Mouse (Mus musculus): ENCODE results near the gene Plekha4. TPM values are rescaled to one million over a fixed set of nuclear protein-coding genes. Genes with fewer than 3 reads are reported as not detected.
A peak's percentile ranks its signal among the peaks of the same experiment; 100 is the strongest.
"Not testable (repeated sequence)": the region's sequence is repeated elsewhere in the genome, so short reads cannot be mapped to it uniquely, and the experiment has no call there.

Plekha4 gene
- polyA plus RNA-seq, 1 experiment from 2014 or later = 0.80 TPM

GRCm38 (mm10) chr7:45515436-45515835 is 10.7 kb upstream of the Plekha4 start:
- no peak overlapping the region for H3K9ac ChIP-seq (ENCODE audit: low read depth, low read length)
- no peaks in the 10 kb centered on the region for H3K9me3 ChIP-seq (ENCODE audit: control insufficient read depth)
- H3K36me3 ChIP-seq (ENCODE audit: control insufficient read depth, insufficient read depth) = no peaks in the 10 kb centered on the region
- no peak overlapping the region for H3K27ac ChIP-seq (ENCODE audit: low read depth, low read length)
- 28% methylated on average over 16 of the region's 16 CpGs for WGBS
- H3K4me2 ChIP-seq (replicated peaks; ENCODE audit: low read depth) = 0 out of 2 replicates have a peak overlapping the region, but pooled peaks have one; percentile 21
- no peaks in the 10 kb centered on the region for H3K4me1 ChIP-seq (replicated peaks; ENCODE audit: control insufficient read depth, insufficient read depth, low read length)
- ATAC-seq = no peak
- no peak for TF ChIP-seq CTCF (IDR thresholded peaks at IDR 0.05; ENCODE audit: low read depth)
- no peaks in the 10 kb centered on the region for H3K27me3 ChIP-seq (replicated peaks; ENCODE audit: control insufficient read depth, insufficient read depth, low read length)
- no peak overlapping the region for H3K4me3 ChIP-seq (ENCODE audit: low read depth, low read length)

DNA sequence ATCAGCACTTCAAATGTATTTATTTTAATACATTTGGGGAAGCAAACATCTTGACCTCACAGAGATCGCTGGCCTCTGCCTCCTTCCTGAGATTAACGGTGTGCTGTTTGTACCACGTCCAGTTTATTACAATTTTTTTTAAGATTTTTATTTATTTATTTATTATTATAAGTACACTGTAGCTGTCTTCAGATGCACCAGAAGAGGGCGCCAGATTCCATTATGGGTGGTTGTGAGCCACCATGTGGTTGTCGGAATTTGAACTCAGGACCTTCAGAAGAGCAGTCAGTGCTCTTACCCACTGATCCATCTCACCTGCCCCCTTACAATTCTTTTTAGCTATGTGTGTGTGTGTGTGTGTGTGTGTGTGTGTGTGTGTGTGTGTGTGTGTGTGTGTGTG is 9.3 kb upstream of the Plekha4 start:
- not testable (repeated sequence) for ATAC-seq

GRCm38 (mm10) chr7:45518618-45519017 is 7.5 kb upstream of the Plekha4 start:
- no peak for TF ChIP-seq CTCF (IDR thresholded peaks at IDR 0.05; ENCODE audit: low read depth)
- Histone ChIP-seq H3K4me1 (replicated peaks; ENCODE audit: control insufficient read depth, insufficient read depth, low read length) (0 out of 2 replicates have a peak, but pooled peaks cover 2% of the 10 kb centered on the region), H3K27ac (ENCODE audit: low read depth, low read length) (no peak overlapping the region), H3K27me3 (replicated peaks; ENCODE audit: control insufficient read depth, insufficient read depth, low read length) (no peaks in the 10 kb centered on the region), H3K4me2 (replicated peaks; ENCODE audit: low read depth) (no peak overlapping the region), H3K9ac (ENCODE audit: low read depth, low read length) (no peak overlapping the region), H3K4me3 (ENCODE audit: low read depth, low read length) (no peak overlapping the region), H3K36me3 (ENCODE audit: control insufficient read depth, insufficient read depth) (peaks cover 5% of the 10 kb centered on the region; the same call in 1 of the 2 replicates), H3K9me3 (ENCODE audit: control insufficient read depth) (no peaks in the 10 kb centered on the region)
- ATAC-seq = no peak
- 94% methylated on average over 16 of the region's 16 CpGs for WGBS

More for the DNA sequence above, 9.3 kb upstream of the Plekha4 start:
- TF ChIP-seq CTCF (IDR thresholded peaks at IDR 0.05; ENCODE audit: low read depth) = peak; percentile 52
- H3K4me2 ChIP-seq (replicated peaks; ENCODE audit: low read depth); H3K4me1 ChIP-seq (replicated peaks; ENCODE audit: control insufficient read depth, insufficient read depth, low read length); H3K27me3 ChIP-seq (replicated peaks; ENCODE audit: control insufficient read depth, insufficient read depth, low read length); H3K4me3 ChIP-seq (ENCODE audit: low read depth, low read length); H3K27ac ChIP-seq (ENCODE audit: low read depth, low read length); H3K36me3 ChIP-seq (ENCODE audit: control insufficient read depth, insufficient read depth); H3K9ac ChIP-seq (ENCODE audit: low read depth, low read length); H3K9me3 ChIP-seq (ENCODE audit: control insufficient read depth): not testable (repeated sequence)
- 68% methylated on average over 5 of the region's 5 CpGs for WGBS

DNA sequence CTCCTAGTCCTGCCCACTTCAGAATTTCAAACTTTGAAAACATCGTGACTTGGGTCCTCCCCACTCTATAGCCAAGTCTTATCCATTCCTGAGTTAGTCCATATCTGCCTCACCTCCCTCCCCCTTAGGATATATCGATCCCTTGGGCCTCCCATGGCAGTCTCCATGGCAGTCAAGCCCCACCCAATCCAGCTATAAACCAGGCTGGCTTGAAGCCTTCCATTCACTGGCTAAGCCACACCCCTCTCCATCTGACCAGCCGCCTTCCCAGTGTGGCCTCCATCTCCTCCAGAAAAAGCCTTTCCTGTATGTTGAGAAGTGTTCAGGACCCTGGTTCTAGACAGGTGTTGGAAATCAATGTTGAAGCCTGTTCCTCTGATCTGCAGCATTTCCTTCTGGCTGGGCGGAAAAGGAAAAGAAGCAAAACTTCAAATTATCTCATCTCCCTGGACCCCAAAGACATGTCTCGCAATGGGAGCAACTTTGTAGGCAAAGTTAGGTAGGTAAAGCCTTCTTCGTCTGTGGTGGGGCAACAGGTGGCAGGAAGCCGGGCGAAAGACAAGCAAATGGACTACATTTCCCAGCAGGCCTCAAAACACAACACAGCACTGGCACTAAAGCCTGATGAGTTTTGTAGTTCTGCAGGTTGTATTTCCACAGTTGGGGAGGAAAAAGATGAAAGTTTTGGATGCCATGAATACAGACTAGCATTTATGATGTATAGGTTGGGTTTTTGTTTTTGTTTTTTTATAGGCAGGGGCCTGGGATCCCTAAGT is 6.6 kb upstream of the Plekha4 start:
- WGBS = 51% methylated on average over 8 of the region's 8 CpGs
- peak; percentile 57 for ATAC-seq
- H3K27ac ChIP-seq (ENCODE audit: low read depth, low read length) = no peak overlapping the region
- H3K9me3 ChIP-seq (ENCODE audit: control insufficient read depth) = no peaks in the 10 kb centered on the region
- 0 out of 2 replicates have a peak, but pooled peaks cover 3% of the 10 kb centered on the region for H3K4me1 ChIP-seq (replicated peaks; ENCODE audit: control insufficient read depth, insufficient read depth, low read length)
- H3K9ac ChIP-seq (ENCODE audit: low read depth, low read length) = no peak overlapping the region
- H3K36me3 ChIP-seq (ENCODE audit: control insufficient read depth, insufficient read depth) = peaks cover 8% of the 10 kb centered on the region; the same call in 1 of the 2 replicates
- no peak overlapping the region for H3K4me3 ChIP-seq (ENCODE audit: low read depth, low read length)
- peak overlapping the region; percentile 18 for H3K4me2 ChIP-seq (replicated peaks; ENCODE audit: low read depth)
- no peak for TF ChIP-seq CTCF (IDR thresholded peaks at IDR 0.05; ENCODE audit: low read depth)
- H3K27me3 ChIP-seq (replicated peaks; ENCODE audit: control insufficient read depth, insufficient read depth, low read length) = no peaks in the 10 kb centered on the region

GRCm38 (mm10) chr7:45520605-45521004 is 5.5 kb upstream of the Plekha4 start:
- Histone ChIP-seq H3K4me3 (ENCODE audit: low read depth, low read length) (no peak overlapping the region), H3K9ac (ENCODE audit: low read depth, low read length) (no peak overlapping the region), H3K4me1 (replicated peaks; ENCODE audit: control insufficient read depth, insufficient read depth, low read length) (peaks cover 8% of the 10 kb centered on the region), H3K27me3 (replicated peaks; ENCODE audit: control insufficient read depth, insufficient read depth, low read length) (no peaks in the 10 kb centered on the region), H3K36me3 (ENCODE audit: control insufficient read depth, insufficient read depth) (peaks cover 8% of the 10 kb centered on the region; the same call in 1 of the 2 replicates), H3K9me3 (ENCODE audit: control insufficient read depth) (no peaks in the 10 kb centered on the region), H3K27ac (ENCODE audit: low read depth, low read length) (no peak overlapping the region), H3K4me2 (replicated peaks; ENCODE audit: low read depth) (no peak overlapping the region)
- no peak for ATAC-seq
- no peak for TF ChIP-seq CTCF (IDR thresholded peaks at IDR 0.05; ENCODE audit: low read depth)
- WGBS = 89% methylated on average over 7 of the region's 7 CpGs

- Histone ChIP-seq H3K4me3 (ENCODE audit: low read depth, low read length) (peak overlapping the region; percentile 51), H3K4me2 (replicated peaks; ENCODE audit: low read depth) (peak overlapping the region; percentile 71), H3K9ac (ENCODE audit: low read depth, low read length) (peak overlapping the region; percentile 60), H3K27me3 (replicated peaks; ENCODE audit: control insufficient read depth, insufficient read depth, low read length) (no peaks in the 10 kb centered on the region), H3K36me3 (ENCODE audit: control insufficient read depth, insufficient read depth) (peaks cover 8% of the 10 kb centered on the region; the same call in 1 of the 2 replicates), H3K4me1 (replicated peaks; ENCODE audit: control insufficient read depth, insufficient read depth, low read length) (peaks cover 8% of the 10 kb centered on the region), H3K27ac (ENCODE audit: low read depth, low read length) (peak overlapping the region; percentile 74), H3K9me3 (ENCODE audit: control insufficient read depth) (no peaks in the 10 kb centered on the region)
- WGBS = under 1% methylated on average over 28 of the region's 28 CpGs
- no peak; the same call in 1 of the 2 replicates for ATAC-seq
- TF ChIP-seq CTCF (IDR thresholded peaks at IDR 0.05; ENCODE audit: low read depth) = peak; percentile 47; the same call in 1 of the 2 replicates
These were observed 4.4 kb upstream of the Plekha4 start for GRCm38 (mm10) chr7:45521728-45522184.

Measured in intestine, postnatal 0 days (tissue).